Mouse (Mus musculus): ENCODE data around the gene Gpr35. TPM values are rescaled to one million over a fixed set of nuclear protein-coding genes. Genes with fewer than 3 reads are reported as not detected.

Gpr35 gene
- polyA plus RNA-seq, 1 experiment from 2014 or later: 2.1 TPM

DNA sequence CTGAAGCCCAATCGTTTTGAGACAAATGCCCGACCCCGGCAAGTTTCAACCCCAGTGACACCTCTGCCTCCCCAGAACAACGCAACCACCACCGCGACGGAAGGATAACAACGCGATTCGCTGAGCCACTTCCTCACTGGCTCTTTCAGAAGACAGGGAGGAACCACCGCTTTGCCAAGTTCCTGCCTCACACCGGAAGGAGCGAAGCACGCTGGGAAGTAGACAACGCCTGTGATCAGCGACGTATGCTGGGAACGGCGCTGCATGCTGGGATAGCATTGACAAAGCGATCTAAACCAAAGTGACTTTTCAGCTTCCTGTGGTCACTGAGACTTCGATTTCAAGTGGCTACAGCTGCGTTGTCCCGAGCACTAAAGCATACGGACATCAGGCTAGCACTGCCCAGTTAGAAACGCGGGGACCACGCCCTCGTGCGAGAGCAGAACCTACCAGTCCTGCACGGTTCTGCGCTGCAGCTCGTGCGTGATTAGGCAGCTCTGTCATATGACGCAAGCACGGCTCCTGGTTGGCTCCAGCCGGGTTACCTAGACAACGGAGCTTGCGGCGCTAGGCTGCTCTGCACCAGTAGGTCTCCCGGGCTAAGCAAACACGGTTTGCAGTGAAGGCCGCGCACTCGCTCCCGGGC, 16.4 kb upstream of the Gpr35 start, which contains the start of gene Capn10:
Gene Capn10, plus strand, starts transcription at position 195 of the 646 bp plus-strand sequence.
- under 1% methylated on average over 45 of the region's 45 CpGs for WGBS
- H3K4me1 ChIP-seq: peaks cover 23% of the 10 kb centered on the region
- peak; percentile 99 for ATAC-seq (ENCODE audit: insufficient number of reproducible peaks, low FRiP score, low TSS enrichment, low read depth)
- H3K9me3 ChIP-seq (replicated peaks): no peaks in the 10 kb centered on the region
- peaks cover 17% of the 10 kb centered on the region for H3K36me3 ChIP-seq
- H3K9ac ChIP-seq: peak within 1 kb of the TSS; percentile 67
- H3K27ac ChIP-seq (replicated peaks): peak within 1 kb of the TSS; percentile 99
- H3K4me3 ChIP-seq (replicated peaks): peak within 1 kb of the TSS; percentile 89
- H3K4me2 ChIP-seq (replicated peaks): peak within 1 kb of the TSS; percentile 82
- H3K27me3 ChIP-seq: no peaks in the 10 kb centered on the region

DNA sequence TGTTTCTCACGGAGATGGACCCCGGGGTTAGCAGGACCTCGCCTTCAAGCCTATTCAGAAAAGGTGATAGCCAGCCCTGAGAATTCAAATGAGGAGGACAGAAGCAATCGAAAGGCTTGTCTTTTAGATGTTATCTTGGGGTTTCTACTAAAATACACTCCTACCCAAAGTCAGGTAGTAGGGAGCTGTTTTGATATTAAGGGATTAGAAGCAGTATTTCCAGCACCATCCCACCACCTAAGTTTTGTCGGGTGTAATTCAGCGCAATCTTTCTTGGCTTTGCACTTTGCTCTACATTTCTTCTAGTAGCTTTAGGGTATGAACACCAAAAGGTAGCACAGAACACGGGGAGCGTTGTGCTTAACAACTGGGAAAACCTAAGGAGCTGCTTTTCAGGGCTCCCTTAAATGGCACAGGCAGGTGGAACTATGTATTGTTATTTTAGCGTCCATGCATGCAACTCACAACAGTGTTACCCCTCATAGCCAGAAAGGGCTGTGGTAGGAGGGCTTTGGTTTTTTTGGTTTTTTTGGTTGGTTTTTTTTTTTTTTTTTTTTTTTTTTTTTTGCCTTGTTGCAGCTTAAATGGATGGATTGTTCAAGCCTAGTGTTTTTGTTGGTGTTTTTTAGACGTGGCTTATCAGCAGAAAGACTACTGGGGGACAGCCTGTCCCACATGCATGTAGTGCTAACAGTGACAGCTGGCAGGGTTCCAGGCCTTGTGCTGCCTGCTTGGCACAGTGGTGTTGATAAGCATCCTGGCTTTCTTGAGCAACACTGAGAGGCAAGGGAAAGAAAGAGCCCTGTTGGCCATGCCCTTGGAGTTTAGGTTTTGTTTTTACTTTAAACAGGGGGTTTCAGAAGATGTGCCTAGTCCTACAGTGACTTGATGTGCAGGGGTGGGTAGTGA, 15.4 kb upstream of the Gpr35 start:
- Histone ChIP-seq H3K27ac (replicated peaks) (peak overlapping the region; percentile 99), H3K27me3 (no peaks in the 10 kb centered on the region), H3K4me2 (replicated peaks) (peak overlapping the region; percentile 82), H3K4me1 (peaks cover 23% of the 10 kb centered on the region), H3K9ac (peak overlapping the region; percentile 67), H3K36me3 (peaks cover 27% of the 10 kb centered on the region), H3K4me3 (replicated peaks) (peak overlapping the region; percentile 89), H3K9me3 (replicated peaks) (no peaks in the 10 kb centered on the region)
- WGBS: 12% methylated on average over 10 of the region's 10 CpGs
- ATAC-seq (ENCODE audit: insufficient number of reproducible peaks, low FRiP score, low TSS enrichment, low read depth): no peak

DNA sequence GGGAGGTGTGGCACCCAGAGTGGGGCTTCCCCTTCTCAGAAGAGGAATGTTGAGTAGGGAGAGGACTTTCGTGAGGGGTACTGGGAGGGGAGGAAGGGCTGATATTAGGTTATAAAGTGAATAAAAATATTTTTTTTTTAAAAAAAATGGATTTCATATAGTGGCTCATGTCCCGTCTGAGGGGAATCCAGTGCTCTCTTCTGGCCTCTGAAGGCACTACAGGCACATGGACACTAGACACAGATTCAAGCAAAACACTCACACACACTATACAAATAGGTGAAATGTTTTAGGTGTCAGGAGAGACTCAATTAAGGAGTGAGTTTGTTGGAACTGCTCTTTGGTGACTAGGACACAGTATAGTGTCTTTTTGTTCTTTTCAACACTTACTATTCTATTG, 14.7 kb upstream of the Gpr35 start:
- 52% methylated on average over 2 of the region's 2 CpGs for WGBS
- peak overlapping the region; percentile 9; the same call in 1 of the 2 replicates for H3K9ac ChIP-seq

DNA sequence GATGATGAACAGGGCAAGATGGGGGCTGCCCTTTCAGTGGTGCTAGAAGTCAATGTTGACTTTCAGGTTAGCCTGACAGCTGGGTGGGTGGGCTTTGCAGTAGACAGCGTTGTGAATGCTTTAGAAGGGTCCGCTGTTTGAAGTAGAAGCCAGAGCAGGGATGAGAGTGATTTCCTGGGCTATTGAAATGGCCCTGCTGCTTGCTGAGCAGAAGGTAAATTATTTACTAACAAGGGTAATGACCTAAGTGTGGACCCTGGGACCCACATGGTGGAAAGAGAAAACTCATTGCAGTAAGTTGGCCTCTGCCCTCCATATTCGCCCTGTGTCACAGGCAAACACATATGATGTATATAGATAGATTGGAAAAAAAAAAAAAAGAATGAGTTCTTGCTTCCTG, 14.2 kb upstream of the Gpr35 start:
- H3K4me2 ChIP-seq (replicated peaks): no peak overlapping the region
- WGBS: 82% methylated on average over 3 of the region's 3 CpGs
- H3K4me1 ChIP-seq: peaks cover 23% of the 10 kb centered on the region
- no peaks in the 10 kb centered on the region for H3K9me3 ChIP-seq (replicated peaks)
- peaks cover 33% of the 10 kb centered on the region for H3K36me3 ChIP-seq
- no peaks in the 10 kb centered on the region for H3K27me3 ChIP-seq
- H3K9ac ChIP-seq: no peak overlapping the region
- H3K4me3 ChIP-seq (replicated peaks): no peak overlapping the region
- no peak overlapping the region for H3K27ac ChIP-seq (replicated peaks)
- ATAC-seq (ENCODE audit: insufficient number of reproducible peaks, low FRiP score, low TSS enrichment, low read depth): no peak

More for the DNA sequence above, 14.7 kb upstream of the Gpr35 start:
- Histone ChIP-seq H3K36me3 (peaks cover 32% of the 10 kb centered on the region), H3K4me2 (replicated peaks) (peak overlapping the region; percentile 82), H3K27ac (replicated peaks) (no peak overlapping the region), H3K27me3 (no peaks in the 10 kb centered on the region), H3K4me3 (replicated peaks) (peak overlapping the region; percentile 89), H3K4me1 (peaks cover 23% of the 10 kb centered on the region), H3K9me3 (replicated peaks) (no peaks in the 10 kb centered on the region)
- no peak for ATAC-seq (ENCODE audit: insufficient number of reproducible peaks, low FRiP score, low TSS enrichment, low read depth)

DNA sequence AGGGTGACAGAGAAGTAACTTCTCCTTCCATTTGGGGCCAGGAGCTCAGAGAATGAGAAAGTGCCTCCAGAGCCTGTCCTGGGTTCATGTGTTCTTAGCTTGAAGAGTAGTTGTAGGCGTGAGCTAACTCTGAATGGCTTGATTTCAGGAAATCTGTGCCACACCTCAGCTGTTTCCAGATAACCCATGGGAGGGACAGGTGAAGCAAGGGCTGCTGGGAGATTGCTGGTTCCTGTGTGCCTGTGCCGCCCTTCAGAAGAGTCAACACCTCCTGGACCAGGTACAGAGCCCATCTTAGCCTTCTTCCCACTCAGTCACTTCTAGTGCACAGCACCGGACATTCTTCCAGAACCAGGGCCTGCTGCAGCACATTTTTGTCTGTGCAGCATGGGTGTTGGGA, 12.9 kb upstream of the Gpr35 start:
- WGBS: 92% methylated on average over 3 of the region's 3 CpGs

DNA sequence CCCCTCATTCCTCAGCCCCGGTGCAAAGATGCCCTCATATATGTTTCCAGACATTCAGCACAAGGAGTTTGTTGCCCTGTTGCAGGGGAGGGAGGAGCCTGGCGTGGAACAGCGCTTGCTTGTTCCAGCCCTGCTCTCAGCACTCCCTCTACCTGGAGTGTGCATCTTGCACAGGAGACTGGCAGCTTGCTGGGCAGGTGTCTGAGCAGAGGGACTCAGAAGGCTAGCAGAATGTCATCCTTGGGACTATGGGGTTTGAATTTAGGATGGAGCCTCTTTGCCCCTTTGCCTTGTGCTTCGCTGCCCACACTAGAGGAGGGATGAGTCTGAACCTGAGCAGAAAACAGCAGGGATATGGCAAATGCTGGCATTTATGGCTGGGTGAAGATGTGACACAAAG, 10.9 kb upstream of the Gpr35 start:
- no peaks in the 10 kb centered on the region for H3K9me3 ChIP-seq (replicated peaks)
- peaks cover 64% of the 10 kb centered on the region for H3K36me3 ChIP-seq
- H3K27me3 ChIP-seq: no peaks in the 10 kb centered on the region
- no peak overlapping the region for H3K9ac ChIP-seq
- no peak overlapping the region for H3K27ac ChIP-seq (replicated peaks)
- H3K4me1 ChIP-seq: peaks cover 16% of the 10 kb centered on the region
- WGBS: 94% methylated on average over 4 of the region's 4 CpGs
- no peak for ATAC-seq (ENCODE audit: insufficient number of reproducible peaks, low FRiP score, low TSS enrichment, low read depth)
- H3K4me3 ChIP-seq (replicated peaks): no peak overlapping the region
- H3K4me2 ChIP-seq (replicated peaks): no peak overlapping the region

More for the DNA sequence above, 12.9 kb upstream of the Gpr35 start:
- Histone ChIP-seq H3K36me3 (peaks cover 45% of the 10 kb centered on the region), H3K4me2 (replicated peaks) (no peak overlapping the region), H3K4me1 (peaks cover 23% of the 10 kb centered on the region), H3K9me3 (replicated peaks) (no peaks in the 10 kb centered on the region), H3K27ac (replicated peaks) (no peak overlapping the region), H3K27me3 (no peaks in the 10 kb centered on the region), H3K4me3 (replicated peaks) (no peak overlapping the region), H3K9ac (no peak overlapping the region)
- no peak for ATAC-seq (ENCODE audit: insufficient number of reproducible peaks, low FRiP score, low TSS enrichment, low read depth)

DNA sequence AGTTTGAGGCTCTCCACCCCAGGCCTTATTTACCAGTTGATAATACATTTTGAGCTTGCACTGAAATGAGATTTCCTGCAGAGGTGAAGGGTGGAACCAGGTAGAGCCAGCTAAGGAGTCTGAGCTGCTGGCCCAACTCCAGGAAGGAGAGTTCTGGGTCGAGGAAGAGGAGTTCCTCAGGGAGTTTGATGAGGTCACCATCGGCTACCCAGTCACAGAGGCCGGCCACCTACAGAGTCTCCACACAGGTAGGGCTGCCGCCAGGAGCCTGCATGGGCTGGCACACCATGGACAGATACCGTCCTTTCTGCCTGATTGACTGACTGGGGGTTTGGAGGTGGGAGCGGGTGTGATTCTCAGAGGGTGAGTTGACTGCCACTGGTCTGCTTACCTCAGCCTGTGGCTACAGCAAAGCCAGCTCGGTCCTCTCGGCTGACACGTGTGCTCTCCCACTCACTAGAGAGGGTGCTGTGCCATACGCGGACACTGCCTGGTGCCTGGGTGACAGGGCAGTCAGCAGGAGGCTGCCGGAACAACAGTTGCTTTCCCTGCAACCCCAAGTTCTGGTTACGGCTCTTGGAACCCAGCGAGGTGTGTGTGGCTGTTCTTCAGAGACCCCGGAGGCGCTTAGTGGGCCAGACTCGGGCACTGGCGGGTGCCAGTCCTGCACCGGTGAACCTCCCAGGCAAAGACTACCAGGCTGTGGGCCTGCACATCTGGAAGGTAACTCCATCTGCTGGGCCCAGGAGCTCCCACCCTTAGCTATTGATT, 7.3 kb upstream of the Gpr35 start:
- 94% methylated on average over 19 of the region's 19 CpGs for WGBS
- Histone ChIP-seq H3K4me2 (replicated peaks) (no peak overlapping the region), H3K36me3 (peaks cover 89% of the 10 kb centered on the region), H3K9ac (no peak overlapping the region), H3K4me1 (no peaks in the 10 kb centered on the region), H3K27me3 (no peaks in the 10 kb centered on the region), H3K27ac (replicated peaks) (no peak overlapping the region), H3K9me3 (replicated peaks) (no peaks in the 10 kb centered on the region), H3K4me3 (replicated peaks) (no peak overlapping the region)
- no peak for ATAC-seq (ENCODE audit: insufficient number of reproducible peaks, low FRiP score, low TSS enrichment, low read depth)

DNA sequence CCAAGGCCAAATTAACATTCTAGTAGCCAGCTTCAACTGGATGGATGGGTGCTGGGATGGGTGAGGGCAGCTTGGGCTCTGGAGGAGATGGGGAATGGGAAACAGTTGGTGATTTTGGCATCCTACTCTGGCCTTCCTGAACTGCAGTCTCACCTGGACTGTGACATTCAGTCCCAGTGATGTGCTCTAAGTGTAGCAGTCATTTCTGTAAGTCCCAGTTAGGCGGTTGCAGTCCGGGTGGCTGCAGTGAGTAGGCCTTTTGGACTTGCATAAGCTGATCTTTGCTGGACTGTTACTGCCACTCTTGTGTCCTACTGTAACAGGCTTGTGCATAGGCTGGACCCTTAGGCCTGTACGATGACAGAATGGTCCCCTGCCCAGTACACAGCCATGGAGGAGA, 2.7 kb upstream of the Gpr35 start:
- no peak overlapping the region for H3K4me2 ChIP-seq (replicated peaks)
- H3K27me3 ChIP-seq: no peaks in the 10 kb centered on the region
- H3K9me3 ChIP-seq (replicated peaks): no peaks in the 10 kb centered on the region
- no peak overlapping the region for H3K27ac ChIP-seq (replicated peaks)
- H3K36me3 ChIP-seq: peaks cover 56% of the 10 kb centered on the region
- H3K9ac ChIP-seq: no peak overlapping the region
- H3K4me1 ChIP-seq: no peaks in the 10 kb centered on the region
- no peak overlapping the region for H3K4me3 ChIP-seq (replicated peaks)
- no peak for ATAC-seq (ENCODE audit: insufficient number of reproducible peaks, low FRiP score, low TSS enrichment, low read depth)
- WGBS: 96% methylated on average over 3 of the region's 3 CpGs

DNA sequence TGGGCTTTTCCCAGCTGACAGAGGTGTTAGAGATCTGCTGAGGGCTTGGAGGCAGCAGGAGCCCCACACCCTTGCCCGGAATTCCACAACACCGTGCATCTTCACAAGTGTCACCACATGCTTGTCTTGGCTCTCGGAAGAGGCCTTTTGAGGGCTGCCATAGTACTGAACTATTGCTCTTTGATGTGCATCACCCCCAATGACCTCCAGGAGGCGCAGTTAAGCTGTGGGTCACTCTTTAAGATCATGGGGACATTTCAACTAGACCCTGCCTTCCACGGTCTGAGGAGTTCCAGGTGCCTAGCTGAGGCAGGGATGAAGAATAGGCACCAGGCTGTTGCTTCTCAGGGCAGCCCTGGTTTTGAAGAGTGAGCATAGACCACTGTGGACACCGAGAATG, 1.2 kb upstream of the Gpr35 start:
- 53% methylated on average over 6 of the region's 6 CpGs for WGBS
- H3K9ac ChIP-seq: no peak overlapping the region
- no peak overlapping the region for H3K27ac ChIP-seq (replicated peaks)
- H3K4me3 ChIP-seq (replicated peaks): no peak overlapping the region
- H3K27me3 ChIP-seq: no peaks in the 10 kb centered on the region
- no peaks in the 10 kb centered on the region for H3K9me3 ChIP-seq (replicated peaks)
- peaks cover 41% of the 10 kb centered on the region for H3K36me3 ChIP-seq
- ATAC-seq (ENCODE audit: insufficient number of reproducible peaks, low FRiP score, low TSS enrichment, low read depth): no peak
- H3K4me1 ChIP-seq: no peaks in the 10 kb centered on the region
- no peak overlapping the region for H3K4me2 ChIP-seq (replicated peaks)

DNA sequence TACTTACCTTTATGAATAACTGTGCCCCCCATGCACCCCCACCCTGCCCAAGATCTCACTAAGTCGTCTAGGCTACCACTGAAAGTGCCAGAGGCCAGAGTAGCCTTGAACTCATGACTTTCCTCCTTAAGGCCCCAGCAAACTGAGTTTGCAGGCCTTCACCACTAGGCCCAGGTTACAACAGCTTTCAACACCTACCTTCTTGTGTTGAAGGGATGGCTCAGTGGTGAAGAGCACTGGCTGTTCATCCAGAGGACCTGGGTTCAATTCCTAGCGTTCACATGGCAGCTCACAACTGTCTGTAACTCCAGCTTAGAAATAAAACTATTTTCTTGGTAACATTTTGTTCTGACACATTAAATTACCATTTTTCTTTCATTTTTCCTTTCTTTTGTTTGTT, 3.0 kb downstream of the Gpr35 start:
- H3K36me3 ChIP-seq: peaks cover 3% of the 10 kb centered on the region
- 63% methylated on average over 2 of the region's 2 CpGs for WGBS

More for the DNA sequence above, 3.0 kb downstream of the Gpr35 start:
- Histone ChIP-seq H3K4me3 (replicated peaks) (no peak overlapping the region), H3K9ac (no peak overlapping the region), H3K9me3 (replicated peaks) (no peaks in the 10 kb centered on the region), H3K27me3 (no peaks in the 10 kb centered on the region), H3K4me2 (replicated peaks) (no peak overlapping the region), H3K27ac (replicated peaks) (no peak overlapping the region), H3K4me1 (no peaks in the 10 kb centered on the region)
- no peak for ATAC-seq (ENCODE audit: insufficient number of reproducible peaks, low FRiP score, low TSS enrichment, low read depth)
